Mouse (Mus musculus): Measurements from ENCODE around the gene Ckm. TPM values are rescaled to one million over a fixed set of nuclear protein-coding genes. Genes with fewer than 3 reads are reported as not detected.

Ckm gene
- total and polyA plus RNA-seq, 2 experiments: 0.18 to 11.0 TPM

GRCm38 (mm10) chr7:19462884-19463381 lies 58.4 kb downstream of the Ckm start, which contains the start of gene Exoc3l2:
Exoc3l2 (plus strand) TSS chr7:19463331.
- Histone ChIP-seq H3K4me3 (ENCODE audit: insufficient read depth, low read depth, low read length) (peak within 1 kb of the TSS; percentile 70), H3K36me3 (ENCODE audit: control insufficient read depth, insufficient read depth, low read length) (no peaks in the 10 kb centered on the region), H3K4me1 (ENCODE audit: control insufficient read depth, insufficient read depth, low read length) (0 out of 2 replicates have a peak, but pooled peaks cover 2% of the 10 kb centered on the region), H3K27ac (replicated peaks; ENCODE audit: insufficient read depth, low read depth, low read length) (peak within 1 kb of the TSS; percentile 76), H3K9ac (ENCODE audit: low read depth, low read length) (peak within 1 kb of the TSS; percentile 72), H3K79me2 (ENCODE audit: control insufficient read depth, insufficient read depth, low read length) (peaks cover 7% of the 10 kb centered on the region), H3K27me3 (ENCODE audit: control insufficient read depth, insufficient read depth, low read length) (no peaks in the 10 kb centered on the region)
- TF ChIP-seq CTCF (IDR thresholded peaks at IDR 0.05; ENCODE audit: low read depth, low read length) (no peak), POLR2A (IDR thresholded peaks at IDR 0.05; ENCODE audit: extremely low read depth, insufficient read depth, low read length) (no peak)
- 70% methylated on average over 6 of the region's 6 CpGs for WGBS
- no peak for DNase-seq (ENCODE audit: extremely low read depth, low read depth, low spot score)

DNA sequence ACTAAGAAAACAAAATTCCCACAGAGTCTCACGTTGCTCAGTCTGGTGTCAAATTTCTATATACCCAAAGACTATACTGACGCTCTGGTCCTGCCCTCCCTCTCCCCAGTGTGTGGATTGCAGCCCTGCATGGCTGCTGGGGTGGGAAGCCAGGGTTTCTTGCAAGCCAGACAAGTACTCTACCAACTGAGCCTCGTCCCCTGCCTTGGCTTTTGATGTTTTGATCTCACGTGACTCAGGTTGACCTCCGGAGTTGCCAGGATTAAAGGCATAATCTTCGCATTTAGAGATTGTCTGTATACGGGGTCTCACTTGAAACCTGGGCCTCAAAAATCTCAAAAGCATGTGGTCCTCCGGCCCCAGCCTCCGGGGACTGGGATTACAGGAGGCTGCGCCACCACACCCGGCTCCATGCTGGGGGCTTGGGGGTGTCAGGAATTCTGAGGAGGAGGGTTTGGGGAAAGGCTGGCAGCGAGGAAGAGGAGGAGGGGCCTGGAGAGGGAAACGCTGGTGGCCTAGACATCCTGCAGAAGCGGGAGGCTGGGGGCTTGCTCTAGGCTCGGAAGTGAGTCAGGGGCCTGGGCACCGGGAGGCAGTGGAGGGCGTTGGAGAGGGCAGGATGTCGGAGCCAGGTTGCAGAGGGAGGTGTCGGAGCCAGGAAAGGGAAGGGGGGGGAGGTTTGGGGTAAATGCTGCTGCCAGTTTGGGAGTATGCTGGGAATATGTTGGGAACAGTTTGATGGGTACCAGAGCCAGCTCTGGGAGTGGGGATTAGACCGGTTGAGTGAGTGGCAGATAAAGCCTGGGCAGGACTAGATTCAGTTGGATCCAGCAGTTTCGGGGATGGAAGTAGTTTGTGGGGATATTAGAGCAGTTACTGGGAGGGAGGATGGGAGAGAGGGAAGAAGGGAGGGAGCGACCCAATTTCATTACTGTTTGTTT lies 60.1 kb downstream of the Ckm start:
- Histone ChIP-seq H3K9ac (ENCODE audit: low read depth, low read length) (peak overlapping the region; percentile 15), H3K36me3 (ENCODE audit: control insufficient read depth, insufficient read depth, low read length) (no peaks in the 10 kb centered on the region), H3K4me3 (ENCODE audit: insufficient read depth, low read depth, low read length) (peak overlapping the region; percentile 70), H3K27me3 (ENCODE audit: control insufficient read depth, insufficient read depth, low read length) (peaks cover 3% of the 10 kb centered on the region; the same call in 1 of the 2 replicates), H3K79me2 (ENCODE audit: control insufficient read depth, insufficient read depth, low read length) (no peaks in the 10 kb centered on the region), H3K4me1 (ENCODE audit: control insufficient read depth, insufficient read depth, low read length) (0 out of 2 replicates have a peak, but pooled peaks cover 2% of the 10 kb centered on the region), H3K27ac (replicated peaks; ENCODE audit: insufficient read depth, low read depth, low read length) (peak overlapping the region; percentile 53)
- TF ChIP-seq CTCF (IDR thresholded peaks at IDR 0.05; ENCODE audit: low read depth, low read length): no peak
- TF ChIP-seq POLR2A (IDR thresholded peaks at IDR 0.05; ENCODE audit: extremely low read depth, insufficient read depth, low read length): no peak
- DNase-seq (ENCODE audit: extremely low read depth, low read depth, low spot score): no peak
- 31% methylated on average over 22 of the region's 22 CpGs for WGBS

GRCm38 (mm10) chr7:19466602-19467145 lies 62.1 kb downstream of the Ckm start:
- Histone ChIP-seq H3K27me3 (ENCODE audit: control insufficient read depth, insufficient read depth, low read length) (peaks cover 4% of the 10 kb centered on the region; the same call in 1 of the 2 replicates), H3K36me3 (ENCODE audit: control insufficient read depth, insufficient read depth, low read length) (no peaks in the 10 kb centered on the region), H3K27ac (replicated peaks; ENCODE audit: insufficient read depth, low read depth, low read length) (peak overlapping the region; percentile 71), H3K4me3 (ENCODE audit: insufficient read depth, low read depth, low read length) (no peak overlapping the region), H3K4me1 (ENCODE audit: control insufficient read depth, insufficient read depth, low read length) (no peaks in the 10 kb centered on the region), H3K9ac (ENCODE audit: low read depth, low read length) (peak overlapping the region; percentile 30), H3K79me2 (ENCODE audit: control insufficient read depth, insufficient read depth, low read length) (no peaks in the 10 kb centered on the region)
- TF ChIP-seq POLR2A (IDR thresholded peaks at IDR 0.05; ENCODE audit: extremely low read depth, insufficient read depth, low read length): no peak
- TF ChIP-seq CTCF (IDR thresholded peaks at IDR 0.05; ENCODE audit: low read depth, low read length): no peak
- 67% methylated on average over 5 of the region's 5 CpGs for WGBS
- no peak for DNase-seq (ENCODE audit: extremely low read depth, low read depth, low spot score)

GRCm38 (mm10) chr7:19467638-19468037 lies 63.1 kb downstream of the Ckm start:
- WGBS: 37% methylated on average over 6 of the region's 6 CpGs
- H3K27me3 ChIP-seq (ENCODE audit: control insufficient read depth, insufficient read depth, low read length): peaks cover 4% of the 10 kb centered on the region; the same call in 1 of the 2 replicates
- no peak overlapping the region for H3K4me3 ChIP-seq (ENCODE audit: insufficient read depth, low read depth, low read length)
- H3K4me1 ChIP-seq (ENCODE audit: control insufficient read depth, insufficient read depth, low read length): 0 out of 2 replicates have a peak, but pooled peaks cover under 1% of the 10 kb centered on the region
- H3K36me3 ChIP-seq (ENCODE audit: control insufficient read depth, insufficient read depth, low read length): no peaks in the 10 kb centered on the region
- TF ChIP-seq POLR2A (IDR thresholded peaks at IDR 0.05; ENCODE audit: extremely low read depth, insufficient read depth, low read length) (no peak), CTCF (IDR thresholded peaks at IDR 0.05; ENCODE audit: low read depth, low read length) (no peak)
- H3K27ac ChIP-seq (replicated peaks; ENCODE audit: insufficient read depth, low read depth, low read length): no peak overlapping the region; the same call in 1 of the 2 replicates
- no peak overlapping the region for H3K9ac ChIP-seq (ENCODE audit: low read depth, low read length)
- no peak for DNase-seq (ENCODE audit: extremely low read depth, low read depth, low spot score)
- no peaks in the 10 kb centered on the region for H3K79me2 ChIP-seq (ENCODE audit: control insufficient read depth, insufficient read depth, low read length)

DNA sequence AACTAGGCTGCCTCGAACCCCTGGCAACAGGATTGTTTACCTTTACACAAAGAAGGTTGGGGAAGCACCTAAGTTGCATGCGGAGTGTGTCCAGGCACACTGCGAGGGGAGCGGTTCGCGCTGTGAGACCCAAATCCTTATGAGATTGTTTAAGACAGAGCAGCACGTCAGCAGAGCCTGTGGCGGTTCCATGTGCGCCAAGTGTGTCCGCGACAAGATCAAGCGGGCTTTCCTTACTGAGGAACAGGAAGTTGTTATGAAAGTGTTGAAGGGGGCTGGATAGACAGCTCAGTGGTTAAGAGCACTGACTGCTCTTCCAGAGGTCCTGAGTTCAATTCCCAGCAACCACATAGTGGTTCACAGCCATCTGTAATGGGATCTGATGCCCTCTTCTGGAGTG lies 63.7 kb downstream of the Ckm start:
- peaks cover 5% of the 10 kb centered on the region; the same call in 1 of the 2 replicates for H3K4me1 ChIP-seq (ENCODE audit: control insufficient read depth, insufficient read depth, low read length)
- no peaks in the 10 kb centered on the region for H3K36me3 ChIP-seq (ENCODE audit: control insufficient read depth, insufficient read depth, low read length)
- peaks cover 4% of the 10 kb centered on the region; the same call in 1 of the 2 replicates for H3K27me3 ChIP-seq (ENCODE audit: control insufficient read depth, insufficient read depth, low read length)
- no peaks in the 10 kb centered on the region for H3K79me2 ChIP-seq (ENCODE audit: control insufficient read depth, insufficient read depth, low read length)
- no peak for DNase-seq (ENCODE audit: extremely low read depth, low read depth, low spot score)
- peak overlapping the region; percentile 64 for H3K27ac ChIP-seq (replicated peaks; ENCODE audit: insufficient read depth, low read depth, low read length)
- TF ChIP-seq POLR2A (IDR thresholded peaks at IDR 0.05; ENCODE audit: extremely low read depth, insufficient read depth, low read length) (no peak), CTCF (IDR thresholded peaks at IDR 0.05; ENCODE audit: low read depth, low read length) (no peak)
- 0 out of 2 replicates have a peak overlapping the region, but pooled peaks have one; percentile 7 for H3K4me3 ChIP-seq (ENCODE audit: insufficient read depth, low read depth, low read length)
- H3K9ac ChIP-seq (ENCODE audit: low read depth, low read length): peak overlapping the region; percentile 53; the same call in 1 of the 2 replicates
- WGBS: 58% methylated on average over 12 of the region's 12 CpGs
